Mouse (Mus musculus) layer of hippocampus, adult 8-10 months (tissue): ENCODE data around the gene Lrmda. TPM values are rescaled to one million over a fixed set of nuclear protein-coding genes. Genes with fewer than 3 reads are reported as not detected.

Experiments used
- DNase-seq, 2 experiments: peaks; one replicate each; pipeline ENCODE4 v3.0.0; 2022; ENCODE audit warnings: low spot score in 2 of 2
- total RNA-seq, 4 experiments: library from RNA; stranded (reverse); gene quantifications; 2 replicates each; pipeline ENCODE4 v1.2.4; 2022

Gene Lrmda
- total RNA-seq, 4 experiments from 2014 or later, result 0.59 to 4.9 (median 1.8) TPM

DNA sequence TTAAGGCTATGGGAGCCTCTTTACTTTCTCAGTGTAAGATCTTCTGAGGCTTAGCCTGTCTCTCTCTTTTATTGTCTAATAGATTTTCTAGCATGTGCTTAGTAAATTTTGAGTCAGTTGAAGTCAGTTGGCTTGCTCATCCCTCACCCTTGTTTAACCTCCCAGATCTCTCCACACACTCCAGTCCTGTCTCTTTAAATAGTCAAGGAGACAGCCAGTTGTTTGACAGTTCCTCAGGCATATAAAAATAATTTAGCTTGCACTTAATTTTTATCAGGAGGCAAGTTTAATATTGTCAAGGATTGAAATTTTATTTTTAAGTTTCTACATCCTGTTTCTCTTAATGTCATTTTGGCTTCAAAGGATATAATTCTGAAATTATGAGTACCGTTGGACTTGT lies 303.5 kb downstream of the Lrmda start:
- no peak for DNase-seq

DNA sequence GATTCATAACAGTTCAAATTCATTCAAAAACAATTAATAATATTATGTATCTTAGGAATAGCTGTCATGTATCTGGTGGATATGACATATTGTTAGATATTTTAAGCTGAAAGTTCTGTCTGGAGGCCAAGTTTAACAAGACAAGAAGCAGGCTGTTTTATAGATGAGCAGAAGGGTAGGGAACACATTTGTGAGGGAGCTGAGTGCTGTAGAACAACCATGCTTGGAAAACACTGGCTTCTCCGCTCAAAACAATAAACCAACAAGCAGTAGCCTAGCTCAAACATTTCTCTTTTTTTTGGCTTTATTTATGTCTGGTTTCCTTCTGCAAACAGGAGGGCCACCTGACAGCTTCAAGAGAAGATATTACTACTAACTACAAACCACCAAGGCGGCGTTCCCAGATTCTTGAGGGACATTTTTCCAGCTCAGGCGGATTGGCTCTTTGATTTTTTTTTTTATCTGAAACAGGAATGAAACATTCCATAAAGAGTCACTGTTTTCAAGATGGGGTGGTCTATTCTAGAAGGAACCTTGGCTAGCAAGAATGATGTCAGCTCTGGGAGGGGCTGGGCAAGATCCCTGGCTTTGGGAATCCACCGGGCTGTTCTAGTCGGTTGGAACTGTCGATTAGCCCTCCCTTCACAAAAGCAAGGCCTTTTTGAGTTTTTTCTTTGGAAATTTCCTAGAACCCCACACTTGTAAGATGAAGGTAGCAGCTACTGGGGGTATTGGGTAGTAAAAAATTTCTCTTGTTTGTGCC lies 304.2 kb downstream of the Lrmda start:
- DNase-seq, result peak; percentile 20 to 48

GRCm38 (mm10) chr14:22326218-22326964 lies 306.9 kb downstream of the Lrmda start:
- no peak for DNase-seq

DNA sequence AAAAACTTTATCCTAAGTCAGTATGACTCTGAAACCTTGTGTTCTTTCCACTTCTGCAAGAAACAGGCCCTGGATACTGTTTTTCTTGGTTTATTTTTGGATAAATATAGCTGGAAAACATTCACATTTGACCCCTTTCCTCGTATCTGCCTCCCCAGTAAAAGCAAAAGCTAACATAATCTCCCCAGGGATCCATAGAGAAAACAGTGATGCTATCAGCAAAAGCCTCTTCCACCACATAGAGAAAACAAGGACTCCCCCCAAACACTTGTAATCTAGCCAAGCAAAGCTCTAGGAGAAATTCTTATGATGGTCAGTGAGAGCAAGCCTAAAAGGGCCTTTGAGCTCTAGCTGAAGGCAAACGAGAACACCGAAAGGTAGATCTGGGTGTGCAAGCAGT lies 309.7 kb downstream of the Lrmda start:
- no peak for DNase-seq

- DNase-seq, result no peak
Measured at GRCm38 (mm10) chr14:22335101-22335820, 315.7 kb downstream of the Lrmda start.

DNA sequence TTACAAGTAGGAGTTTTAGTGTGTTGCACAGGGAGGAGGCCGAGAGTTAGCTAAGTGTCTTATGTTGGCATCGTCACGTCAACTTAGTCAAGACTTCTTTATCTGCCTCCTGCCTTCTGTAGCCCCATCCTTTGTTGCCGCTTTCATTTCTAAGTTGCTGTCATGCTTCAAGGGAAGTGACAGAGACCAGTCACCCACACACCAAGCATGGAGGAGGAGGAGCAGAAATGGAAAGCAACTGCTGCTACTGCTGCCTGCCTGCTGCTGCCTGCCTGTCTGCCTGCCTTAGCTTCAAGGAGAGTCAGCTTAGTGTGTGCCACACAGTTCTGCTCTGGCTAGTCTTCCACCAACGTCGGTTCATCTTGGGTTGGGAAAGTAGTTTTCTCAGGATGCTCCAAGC lies 319.7 kb downstream of the Lrmda start:
- DNase-seq, result peak; percentile 23 to 37

- no peak for DNase-seq
Measured at GRCm38 (mm10) chr14:22343357-22343756, 323.8 kb downstream of the Lrmda start.

DNA sequence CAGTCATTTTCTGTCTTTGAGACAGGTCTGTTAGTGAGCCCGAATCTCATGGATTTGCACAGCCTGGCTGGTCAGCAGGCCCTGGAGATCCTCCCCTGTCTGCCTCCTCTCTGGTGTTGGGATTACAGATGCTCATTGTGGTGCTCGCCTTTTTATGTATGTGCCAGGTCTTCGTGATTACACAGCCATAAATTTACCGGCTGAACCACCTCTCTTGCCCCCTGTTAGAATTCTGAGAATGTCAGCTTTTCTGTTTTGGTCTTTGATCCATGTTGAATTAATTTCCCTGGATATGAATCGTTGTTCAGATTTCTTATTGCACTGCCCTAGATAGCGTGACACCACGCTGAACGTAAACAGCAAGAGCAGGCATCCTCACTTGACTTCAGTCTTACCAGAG lies 325.7 kb downstream of the Lrmda start:
- DNase-seq, result no peak

- DNase-seq, result no peak
Measured at GRCm38 (mm10) chr14:22353626-22354025, 334.1 kb downstream of the Lrmda start.

DNA sequence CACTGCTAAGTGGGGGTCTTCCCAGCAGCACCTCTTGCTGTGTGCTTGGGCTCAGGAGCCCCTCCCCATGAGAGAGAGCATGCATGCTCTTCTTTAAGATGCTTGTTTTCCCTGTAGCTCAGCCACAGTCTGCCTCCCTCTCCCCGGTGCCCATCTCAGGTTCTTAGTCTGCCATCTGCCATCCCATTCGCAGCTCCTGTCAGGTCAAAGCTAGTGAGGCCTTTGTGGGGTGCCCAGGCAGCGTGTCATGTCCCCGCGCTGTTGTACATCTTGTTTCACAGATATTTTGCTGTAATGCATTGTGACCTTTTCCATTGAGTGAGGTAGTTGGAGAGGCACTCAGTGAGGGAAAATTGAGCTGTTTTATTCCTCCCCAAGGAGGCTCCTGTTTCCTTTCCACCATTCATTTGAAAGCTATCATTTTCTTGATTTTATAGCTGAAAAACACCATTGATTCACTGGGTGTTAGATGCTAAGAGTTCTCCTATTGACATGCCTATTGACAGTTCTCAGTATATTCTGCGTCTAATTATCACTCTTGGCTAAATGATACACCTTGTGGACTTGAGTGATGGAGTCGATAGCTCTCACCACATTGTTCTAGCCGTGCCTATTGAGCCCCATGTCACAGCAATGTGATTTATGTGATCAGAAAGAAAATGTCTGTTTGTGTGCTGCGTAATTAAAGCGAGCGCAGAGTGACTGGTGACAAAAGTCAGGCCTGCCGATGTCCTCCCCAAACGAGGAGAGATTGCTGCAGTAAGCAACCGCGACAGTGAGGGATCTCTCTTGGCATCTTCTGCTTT lies 335.5 kb downstream of the Lrmda start:
- no peak for DNase-seq

DNA sequence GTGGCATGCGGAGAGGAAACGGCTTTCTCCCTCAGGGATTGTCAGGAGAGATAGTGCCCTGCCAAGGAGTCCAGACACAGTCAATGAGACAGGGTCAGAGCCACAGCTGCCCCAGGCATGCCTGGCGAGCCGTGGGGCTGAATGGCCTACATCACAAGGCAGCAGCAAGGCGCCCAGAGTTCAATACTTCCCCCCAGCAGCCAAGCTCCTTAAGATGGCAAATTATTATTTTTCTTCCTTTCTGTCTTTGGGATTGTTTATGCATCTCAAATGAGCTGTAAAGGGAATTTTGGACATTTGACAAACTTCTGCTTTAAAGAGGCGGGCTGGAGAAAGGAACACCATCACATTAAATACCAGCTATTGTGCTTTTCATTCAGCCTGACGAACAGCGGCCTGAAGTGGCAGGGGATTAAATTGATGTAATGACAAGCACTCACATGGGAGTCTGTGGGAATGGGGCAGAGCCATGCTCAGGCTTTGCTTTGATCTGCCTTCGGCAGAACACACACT lies 338.5 kb downstream of the Lrmda start:
- DNase-seq, result no peak

DNA sequence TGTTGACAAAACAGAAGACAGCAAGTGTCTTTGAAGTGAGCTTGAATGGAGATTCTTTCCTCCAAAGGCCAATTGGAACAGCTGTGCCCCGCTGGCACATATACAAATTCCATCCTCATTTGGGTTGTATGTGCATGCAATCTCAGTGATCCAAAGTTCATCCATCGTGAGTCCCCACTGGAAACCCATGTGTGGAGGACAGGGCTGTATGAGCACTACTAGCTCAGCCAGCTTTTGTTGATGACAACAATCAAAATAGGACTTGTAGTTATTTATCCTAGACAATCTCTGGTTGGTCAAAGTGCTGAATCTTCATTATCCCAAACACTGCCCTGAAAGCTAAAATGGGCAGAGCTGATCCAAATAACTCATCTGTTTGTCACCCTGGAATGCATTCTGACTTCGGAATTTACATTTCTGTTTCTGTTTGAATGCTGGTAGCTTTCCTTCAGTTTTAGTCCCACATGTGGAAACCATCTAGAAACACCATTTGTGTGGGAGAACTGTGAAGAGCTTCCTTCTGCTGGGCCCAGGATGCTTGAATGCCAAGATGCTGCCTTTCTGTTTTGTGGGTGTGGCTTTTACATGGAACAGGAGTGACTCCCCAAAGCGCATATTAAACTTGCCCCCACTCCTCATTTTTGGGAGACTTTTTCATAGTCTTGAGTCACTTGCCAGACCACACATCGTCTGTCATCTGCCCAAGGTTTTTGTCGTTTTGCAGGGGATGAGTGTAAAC lies 344.7 kb downstream of the Lrmda start:
- peak; percentile 7 to 17 for DNase-seq

DNA sequence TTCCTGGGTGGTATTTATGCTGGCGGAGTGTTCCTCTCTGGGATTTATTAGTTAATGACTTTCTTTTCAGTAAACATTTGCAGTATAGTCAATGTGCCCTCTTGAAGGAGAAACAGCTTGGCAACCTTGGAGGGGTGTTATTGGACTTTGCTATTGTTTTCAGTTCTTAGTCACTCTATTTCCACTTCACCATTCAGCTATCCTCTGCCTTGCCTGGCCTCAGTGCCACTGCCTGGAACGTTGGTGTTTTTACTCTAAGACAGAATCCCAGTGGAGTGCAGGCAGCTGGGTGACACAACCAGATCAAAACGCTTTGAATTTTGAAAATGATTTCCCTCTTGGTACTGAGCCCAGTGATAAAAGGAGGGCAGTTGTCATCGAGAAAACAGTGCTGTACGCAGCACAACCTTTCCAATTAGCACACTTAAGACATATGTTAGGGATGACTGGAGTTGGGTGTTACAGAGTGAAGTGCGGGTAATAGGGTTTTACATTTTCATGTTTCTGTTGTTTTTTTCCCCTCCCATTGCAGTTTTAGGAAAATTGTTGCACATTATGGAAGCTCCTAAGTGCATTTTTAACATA lies 345.4 kb downstream of the Lrmda start:
- no peak for DNase-seq

GRCm38 (mm10) chr14:22367615-22368014 lies 348.1 kb downstream of the Lrmda start:
- DNase-seq, result no peak

DNA sequence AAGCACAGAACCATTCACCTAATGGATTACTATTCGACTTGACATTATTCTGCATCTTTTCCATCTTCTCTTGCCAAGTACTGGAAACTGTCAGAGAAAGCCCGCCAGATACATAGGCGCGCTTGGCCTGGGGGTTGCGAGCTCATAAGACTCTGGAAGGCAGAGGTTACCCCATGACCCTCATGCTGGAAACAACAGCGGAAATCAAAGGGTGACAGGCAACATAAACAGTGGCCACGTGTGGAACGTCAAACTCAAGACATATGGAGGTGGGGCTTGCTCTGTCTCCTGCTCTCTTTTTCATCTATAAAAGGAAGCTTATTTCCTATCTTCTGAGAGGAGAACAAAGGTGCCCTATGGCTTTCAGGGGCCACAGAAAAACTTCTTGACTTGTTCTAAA lies 351.6 kb downstream of the Lrmda start:
- DNase-seq, result no peak

DNA sequence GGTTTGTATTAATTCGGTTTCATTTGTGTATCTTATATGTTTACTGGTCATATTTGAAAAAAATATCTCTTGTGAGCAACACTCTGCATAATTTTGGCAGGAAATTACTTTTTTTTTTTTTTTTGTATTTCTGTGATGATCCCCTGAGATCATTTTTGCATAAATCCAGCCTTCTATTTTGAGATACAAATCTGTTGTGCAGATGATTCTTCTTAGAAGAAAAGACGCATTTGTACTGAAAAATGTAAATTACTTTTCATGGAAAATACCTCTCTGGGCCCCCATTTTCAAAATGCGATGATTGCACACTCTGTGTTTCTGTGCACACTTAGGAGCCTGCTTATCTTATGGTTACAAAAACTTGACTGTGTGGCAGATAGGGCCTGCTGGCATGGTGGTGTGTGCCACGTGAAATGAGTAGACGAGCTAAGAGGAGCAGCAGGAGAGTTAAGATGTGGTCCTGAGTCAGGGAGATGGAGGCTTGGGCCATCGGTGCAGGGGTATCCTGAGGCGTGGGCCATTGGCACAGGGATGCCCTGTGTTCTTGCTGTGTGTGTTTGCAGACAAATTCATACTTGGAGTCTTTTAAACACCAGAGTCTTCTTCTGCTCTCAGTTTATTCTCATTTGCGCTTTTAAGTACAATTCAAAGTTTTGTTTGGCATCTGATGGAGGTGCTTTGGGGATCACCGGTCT lies 353.3 kb downstream of the Lrmda start:
- no peak for DNase-seq

GRCm38 (mm10) chr14:22373361-22373745 lies 353.8 kb downstream of the Lrmda start:
- DNase-seq, result no peak

GRCm38 (mm10) chr14:22377148-22377547 lies 357.6 kb downstream of the Lrmda start:
- no peak for DNase-seq

GRCm38 (mm10) chr14:22382101-22382500 lies 362.6 kb downstream of the Lrmda start:
- DNase-seq, result no peak
